Mouse (Mus musculus) liver, adult 2 months (tissue): ENCODE measurements around the gene Immp1l. TPM values are rescaled to one million over a fixed set of nuclear protein-coding genes. Genes with fewer than 3 reads are reported as not detected.
A peak's percentile ranks its signal among the peaks of the same experiment; 100 is the strongest.

Experiments used
- DNase-seq: peaks from one replicate; pipeline ENCODE4 v3.0.0-alpha.2; 2011; ENCODE audit warnings: low read depth, low spot score; ENCODE audit errors: extremely low read depth
- H3K27ac ChIP-seq: fragments of 200-500 bp; replicated peaks from 2 replicates; pipeline ENCODE4 v1.5.1; 2012; ENCODE audit warnings: low read depth, mild to moderate bottlenecking, control low read depth, inconsistent platforms, low read length; ENCODE audit not compliant: insufficient read depth
- H3K27me3 ChIP-seq: fragments of 200-500 bp; 2 replicates; pipeline ENCODE4 v1.6.1; 2012; ENCODE audit warnings: mild to moderate bottlenecking, moderate library complexity, low read length, inconsistent platforms; ENCODE audit not compliant: control insufficient read depth, insufficient read depth
- H3K36me3 ChIP-seq: fragments of 200-500 bp; 2 replicates; pipeline ENCODE4 v1.6.1; 2012; ENCODE audit warnings: low read length, inconsistent platforms; ENCODE audit not compliant: control insufficient read depth, insufficient read depth
- H3K4me1 ChIP-seq: fragments of 200-500 bp; 2 replicates; pipeline ENCODE4 v1.6.1; 2011; ENCODE audit warnings: low read length; ENCODE audit not compliant: control insufficient read depth, insufficient read depth
- H3K4me3 ChIP-seq: fragments of 200-500 bp; 2 replicates; pipeline ENCODE4 v1.5.1; 2011; ENCODE audit warnings: low read depth, mild to moderate bottlenecking, control low read depth, low read length, moderate library complexity; ENCODE audit not compliant: insufficient read depth
- H3K79me2 ChIP-seq: fragments of 200-500 bp; 2 replicates; pipeline ENCODE4 v1.6.1; 2012; ENCODE audit warnings: inconsistent platforms, mild to moderate bottlenecking, low read length, moderate library complexity; ENCODE audit not compliant: control insufficient read depth, insufficient read depth
- H3K9ac ChIP-seq: fragments of 200-500 bp; 2 replicates; pipeline ENCODE4 v1.6.1; 2012; ENCODE audit warnings: low read depth, mild to moderate bottlenecking, control low read depth, inconsistent platforms, low read length
- CTCF ChIP-seq: fragments of 200-500 bp; IDR thresholded peaks from 2 replicates; pipeline ENCODE4 v1.5.1; 2011; ENCODE audit warnings: low read depth, low read length, control low read depth
- POLR2A ChIP-seq: fragments of 200-500 bp; IDR thresholded peaks from 2 replicates; pipeline ENCODE4 v1.6.1; 2011; ENCODE audit warnings: low read length, control low read depth; ENCODE audit not compliant: insufficient read depth; ENCODE audit errors: extremely low read depth
- whole genome bisulfite sequencing: fragments of 180-500 bp; shearing (Covaris S2); methylation state at CpG from one replicate; pipeline ENCODE4 v1.1.7; 2018; 5-methylcytosine and 5-hydroxymethylcytosine counted together
- polyA plus RNA-seq: library from polyadenylated mRNA; depleted of rRNA; stranded (reverse); fragments of >200 nt; gene quantifications from 2 replicates; pipeline ENCODE4 v1.2.3, GENCODE M21; 2012
- total RNA-seq: library from RNA; depleted of rRNA; stranded (reverse); fragments of >200 nt; gene quantifications from 2 replicates; pipeline ENCODE4 v1.2.3, GENCODE M21; 2014

Immp1l gene
- total and polyA plus RNA-seq, 2 experiments, result 12.7 to 42.2 TPM

- H3K4me1 ChIP-seq, result peaks cover 20% of the 10 kb centered on the region
- no peaks in the 10 kb centered on the region for H3K27me3 ChIP-seq
- 51% methylated on average over 2 of the region's 2 CpGs for WGBS
- peak; percentile 61 for DNase-seq
- H3K4me3 ChIP-seq, result no peak overlapping the region
- H3K9ac ChIP-seq, result no peak overlapping the region
- TF ChIP-seq CTCF (no peak), POLR2A (no peak)
- no peaks in the 10 kb centered on the region; the same call in 1 of the 2 replicates for H3K79me2 ChIP-seq
- H3K36me3 ChIP-seq, result no peaks in the 10 kb centered on the region
- H3K27ac ChIP-seq, result no peak overlapping the region
Measured at GRCm38 (mm10) chr2:105950131-105950530, 45.7 kb downstream of the Immp1l start.

- Histone ChIP-seq H3K4me3 (no peak overlapping the region), H3K36me3 (no peaks in the 10 kb centered on the region), H3K27ac (no peak overlapping the region), H3K79me2 (no peaks in the 10 kb centered on the region; the same call in 1 of the 2 replicates), H3K4me1 (peaks cover 20% of the 10 kb centered on the region), H3K9ac (no peak overlapping the region), H3K27me3 (no peaks in the 10 kb centered on the region)
- TF ChIP-seq POLR2A, result no peak
- no peak for TF ChIP-seq CTCF
- peak; percentile 87 for DNase-seq
- 25% methylated on average over 1 of the region's 1 CpGs for WGBS
Measured at GRCm38 (mm10) chr2:105951350-105951940, 47.0 kb downstream of the Immp1l start.

GRCm38 (mm10) chr2:105953862-105954261 lies 49.4 kb downstream of the Immp1l start:
- 88% methylated on average over 4 of the region's 4 CpGs for WGBS
- no peak overlapping the region for H3K27ac ChIP-seq
- no peaks in the 10 kb centered on the region for H3K27me3 ChIP-seq
- H3K9ac ChIP-seq, result no peak overlapping the region
- H3K36me3 ChIP-seq, result no peaks in the 10 kb centered on the region
- TF ChIP-seq POLR2A, result no peak
- no peak for TF ChIP-seq CTCF
- H3K4me3 ChIP-seq, result no peak overlapping the region
- no peaks in the 10 kb centered on the region; the same call in 1 of the 2 replicates for H3K79me2 ChIP-seq
- H3K4me1 ChIP-seq, result peaks cover 20% of the 10 kb centered on the region
- DNase-seq, result no peak

- peaks cover 25% of the 10 kb centered on the region for H3K36me3 ChIP-seq
- DNase-seq, result no peak
- WGBS, result 86% methylated on average over 1 of the region's 1 CpGs
- no peak overlapping the region for H3K4me3 ChIP-seq
- TF ChIP-seq POLR2A (no peak), CTCF (no peak)
- H3K27me3 ChIP-seq, result no peaks in the 10 kb centered on the region
- no peak overlapping the region for H3K27ac ChIP-seq
- no peak overlapping the region for H3K9ac ChIP-seq
- H3K4me1 ChIP-seq, result no peaks in the 10 kb centered on the region
- no peaks in the 10 kb centered on the region for H3K79me2 ChIP-seq
Measured at GRCm38 (mm10) chr2:105963447-105963846, 59.0 kb downstream of the Immp1l start.

GRCm38 (mm10) chr2:105973941-105974340 lies 69.5 kb downstream of the Immp1l start:
- DNase-seq, result no peak
- WGBS, result 77% methylated on average over 2 of the region's 2 CpGs
- Histone ChIP-seq H3K79me2 (no peaks in the 10 kb centered on the region; the same call in 1 of the 2 replicates), H3K36me3 (peaks cover 6% of the 10 kb centered on the region; the same call in 1 of the 2 replicates), H3K27ac (no peak overlapping the region), H3K4me3 (no peak overlapping the region), H3K9ac (no peak overlapping the region), H3K27me3 (no peaks in the 10 kb centered on the region), H3K4me1 (no peaks in the 10 kb centered on the region)
- TF ChIP-seq POLR2A (no peak), CTCF (no peak)

GRCm38 (mm10) chr2:105978065-105978464 lies 73.6 kb downstream of the Immp1l start:
- Histone ChIP-seq H3K27me3 (no peaks in the 10 kb centered on the region), H3K79me2 (no peaks in the 10 kb centered on the region), H3K9ac (no peak overlapping the region), H3K36me3 (no peaks in the 10 kb centered on the region; the same call in 1 of the 2 replicates), H3K4me1 (no peaks in the 10 kb centered on the region), H3K27ac (no peak overlapping the region), H3K4me3 (no peak overlapping the region)
- DNase-seq, result no peak
- 99% methylated on average over 2 of the region's 2 CpGs for WGBS
- TF ChIP-seq POLR2A (no peak), CTCF (no peak)
